Mouse (Mus musculus) heart, embryonic 11.5 days (tissue): Measurements from ENCODE around the gene Syn2. TPM values are rescaled to one million over a fixed set of nuclear protein-coding genes. Genes with fewer than 3 reads are reported as not detected.

Experiments used
- ATAC-seq: fragments of 200-750 bp; cut with Nextera tagmentation; replicated peaks from 2 replicates; pipeline ENCODE4 v1.8.0; 2017; ENCODE audit warnings: moderate library complexity; ENCODE audit not compliant: insufficient number of reproducible peaks, low FRiP score, low TSS enrichment
- H3K27ac ChIP-seq: fragments of 300-500 bp; sonication (generic); 2 replicates; pipeline ENCODE4 v1.5.1; 2014; ENCODE audit warnings: mild to moderate bottlenecking, low read depth, low read length
- H3K27me3 ChIP-seq: fragments of 300-500 bp; sonication (generic); 2 replicates; pipeline ENCODE4 v1.6.1; 2014; ENCODE audit warnings: mild to moderate bottlenecking, low read length, mixed read lengths; ENCODE audit not compliant: control insufficient read depth, insufficient read depth
- H3K36me3 ChIP-seq: fragments of 300-500 bp; sonication (generic); 2 replicates; pipeline ENCODE4 v1.6.1; 2014; ENCODE audit warnings: mild to moderate bottlenecking, low read length, moderate library complexity, mixed read lengths; ENCODE audit not compliant: control insufficient read depth, insufficient read depth
- H3K4me1 ChIP-seq: fragments of 300-500 bp; sonication (generic); 2 replicates; pipeline ENCODE4 v1.6.1; 2014; ENCODE audit warnings: low read length; ENCODE audit not compliant: control insufficient read depth, insufficient read depth
- H3K4me2 ChIP-seq: fragments of 300-500 bp; sonication (generic); 2 replicates; pipeline ENCODE4 v1.6.1; 2014; ENCODE audit warnings: mild to moderate bottlenecking, moderate library complexity
- H3K4me3 ChIP-seq: fragments of 300-500 bp; sonication (generic); 2 replicates; pipeline ENCODE4 v1.5.1; 2014; ENCODE audit warnings: low read depth, low read length
- H3K9ac ChIP-seq: fragments of 300-500 bp; sonication (generic); 2 replicates; pipeline ENCODE4 v1.6.1; 2014; ENCODE audit warnings: mild to moderate bottlenecking, low read depth, low read length, moderate library complexity
- H3K9me3 ChIP-seq: fragments of 300-500 bp; sonication (generic); replicated peaks from 2 replicates; pipeline ENCODE4 v1.6.1; 2016; ENCODE audit warnings: low read length; ENCODE audit not compliant: control insufficient read depth
- WGBS: fragments of 180-500 bp; shearing (Covaris S2); extraction: QIAGEN DNeasy Blood & Tissue Kit; methylation state at CpG from one replicate; pipeline ENCODE4 v1.1.7; 2014; ENCODE audit not compliant: insufficient replicate concordance; 5-methylcytosine and 5-hydroxymethylcytosine counted together
- polyA plus RNA-seq: library from polyadenylated mRNA; unstranded; fragments of >200 nt; fragmentation: Nextera tagmentation; extraction: Ambion mirVana; gene quantifications from 2 replicates; pipeline ENCODE4 v1.2.1, GENCODE M21; 2014

The Syn2 gene
- polyA plus RNA-seq, 1 experiment from 2014 or later: 0.99 TPM

DNA sequence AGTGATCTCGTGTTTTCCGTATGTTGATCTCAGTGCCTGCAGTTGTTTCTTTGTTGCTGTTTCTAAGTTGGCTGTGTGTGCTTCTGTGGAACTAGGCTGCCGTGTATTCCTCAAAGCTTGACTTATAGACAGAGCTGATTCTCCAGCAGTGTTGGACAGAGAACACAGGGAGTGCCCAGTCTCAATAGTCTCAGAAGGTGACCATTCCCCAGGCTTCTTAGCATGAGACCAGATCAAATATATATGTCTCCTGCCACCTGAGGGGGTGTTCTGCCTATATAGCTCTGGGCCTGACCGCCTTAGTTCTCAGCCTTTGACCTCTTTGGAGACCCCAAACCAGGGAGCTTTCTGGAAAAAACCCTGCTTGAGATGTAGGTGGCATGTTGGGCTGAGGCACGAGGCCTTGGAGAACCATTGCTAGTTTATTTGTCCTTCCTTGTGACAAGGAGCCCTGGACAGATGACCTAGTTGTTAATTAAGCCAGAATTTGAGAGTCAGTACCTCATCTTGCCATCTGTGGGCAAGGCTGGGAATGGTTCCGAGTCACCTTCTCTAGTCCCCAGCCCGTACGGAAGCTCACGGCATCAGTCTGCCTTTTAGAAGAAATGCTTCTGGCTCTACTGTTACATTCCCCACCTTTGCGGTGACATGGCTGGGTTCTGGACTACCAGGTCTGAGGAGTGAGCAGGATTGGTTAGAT lies 140.6 kb downstream of the Syn2 start:
- H3K27ac ChIP-seq: no peak overlapping the region
- 84% methylated on average over 10 of the region's 10 CpGs for WGBS
- H3K36me3 ChIP-seq: no peaks in the 10 kb centered on the region
- H3K9me3 ChIP-seq: no peaks in the 10 kb centered on the region
- H3K4me3 ChIP-seq: no peak overlapping the region
- H3K9ac ChIP-seq: no peak overlapping the region
- peaks cover 64% of the 10 kb centered on the region for H3K27me3 ChIP-seq
- peaks cover 12% of the 10 kb centered on the region for H3K4me1 ChIP-seq
- no peak for ATAC-seq
- no peak overlapping the region for H3K4me2 ChIP-seq

- no peak overlapping the region for H3K4me3 ChIP-seq
- H3K27me3 ChIP-seq: peaks cover 73% of the 10 kb centered on the region
- peaks cover 4% of the 10 kb centered on the region; the same call in 1 of the 2 replicates for H3K4me1 ChIP-seq
- H3K36me3 ChIP-seq: no peaks in the 10 kb centered on the region
- no peak overlapping the region for H3K27ac ChIP-seq
- no peaks in the 10 kb centered on the region for H3K9me3 ChIP-seq
- WGBS: 68% methylated on average over 8 of the region's 8 CpGs
- no peak overlapping the region for H3K9ac ChIP-seq
- no peak for ATAC-seq
- H3K4me2 ChIP-seq: no peak overlapping the region
These were observed 143.4 kb downstream of the Syn2 start for GRCm38 (mm10) chr6:115278086-115278485.

DNA sequence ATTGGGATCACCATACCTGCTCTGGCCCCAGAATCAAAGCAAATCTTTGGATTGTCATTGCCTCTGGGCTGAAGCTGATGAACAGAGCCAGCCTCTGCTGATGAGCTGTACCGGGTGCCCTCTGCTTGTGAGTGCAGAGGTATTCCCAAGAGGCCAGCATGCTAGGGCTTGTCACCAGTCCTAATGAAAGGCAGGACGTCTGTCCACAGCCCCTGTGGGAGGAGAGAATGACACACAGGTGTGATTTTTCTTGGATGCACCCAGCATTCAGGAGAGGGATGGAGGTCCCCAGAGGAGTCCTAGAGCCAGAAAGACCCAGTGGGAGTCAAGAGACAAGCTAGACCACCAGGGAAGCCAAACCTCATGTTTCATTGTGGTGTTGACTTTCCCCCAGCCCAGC lies 144.9 kb downstream of the Syn2 start:
- no peak for ATAC-seq
- Histone ChIP-seq H3K9me3 (no peaks in the 10 kb centered on the region), H3K27me3 (peaks cover 70% of the 10 kb centered on the region)

GRCm38 (mm10) chr6:115284153-115284552 lies 149.5 kb downstream of the Syn2 start:
- 86% methylated on average over 2 of the region's 2 CpGs for WGBS
- no peak for ATAC-seq
- no peak overlapping the region for H3K4me3 ChIP-seq
- H3K27ac ChIP-seq: no peak overlapping the region
- no peak overlapping the region for H3K9ac ChIP-seq
- no peaks in the 10 kb centered on the region for H3K36me3 ChIP-seq
- H3K9me3 ChIP-seq: no peaks in the 10 kb centered on the region
- no peak overlapping the region for H3K4me2 ChIP-seq
- peaks cover 61% of the 10 kb centered on the region for H3K27me3 ChIP-seq
- peaks cover 7% of the 10 kb centered on the region; the same call in 1 of the 2 replicates for H3K4me1 ChIP-seq

More for the DNA sequence above, 144.9 kb downstream of the Syn2 start:
- WGBS: 52% methylated on average over 2 of the region's 2 CpGs
- Histone ChIP-seq H3K36me3 (no peaks in the 10 kb centered on the region), H3K9ac (no peak overlapping the region), H3K27ac (no peak overlapping the region), H3K4me2 (no peak overlapping the region), H3K4me1 (peaks cover 4% of the 10 kb centered on the region; the same call in 1 of the 2 replicates), H3K4me3 (no peak overlapping the region)

DNA sequence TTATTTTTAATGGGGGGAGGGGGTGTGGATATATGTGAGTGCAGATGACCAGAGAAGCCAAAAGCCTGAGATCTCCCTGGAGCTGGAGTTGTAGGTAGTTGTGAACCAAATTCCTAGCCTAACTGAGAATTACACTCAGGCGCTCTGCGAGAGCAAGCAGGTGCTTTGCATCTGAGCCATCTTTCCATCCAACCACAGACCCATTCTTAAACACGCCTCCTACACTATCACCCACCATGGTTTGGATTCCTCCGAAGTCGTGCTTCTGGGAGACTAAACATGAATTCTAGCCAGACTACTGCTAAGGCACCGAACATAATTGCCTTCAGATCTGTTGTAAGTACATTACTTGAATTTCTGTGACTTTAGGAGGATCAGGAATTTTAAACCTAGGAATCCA lies 151.7 kb downstream of the Syn2 start:
- Histone ChIP-seq H3K4me3 (no peak overlapping the region), H3K4me2 (no peak overlapping the region), H3K27ac (no peak overlapping the region), H3K9me3 (no peaks in the 10 kb centered on the region), H3K36me3 (no peaks in the 10 kb centered on the region), H3K4me1 (peaks cover 7% of the 10 kb centered on the region; the same call in 1 of the 2 replicates), H3K9ac (no peak overlapping the region), H3K27me3 (peaks cover 52% of the 10 kb centered on the region)
- WGBS: 72% methylated on average over 6 of the region's 6 CpGs
- ATAC-seq: no peak

GRCm38 (mm10) chr6:115288223-115288622 lies 153.5 kb downstream of the Syn2 start:
- Histone ChIP-seq H3K4me3 (no peak overlapping the region), H3K27me3 (peaks cover 41% of the 10 kb centered on the region), H3K36me3 (no peaks in the 10 kb centered on the region), H3K4me1 (peaks cover 16% of the 10 kb centered on the region), H3K9ac (no peak overlapping the region), H3K4me2 (no peak overlapping the region), H3K9me3 (no peaks in the 10 kb centered on the region), H3K27ac (no peak overlapping the region)
- ATAC-seq: no peak
- WGBS: 86% methylated on average over 3 of the region's 3 CpGs

DNA sequence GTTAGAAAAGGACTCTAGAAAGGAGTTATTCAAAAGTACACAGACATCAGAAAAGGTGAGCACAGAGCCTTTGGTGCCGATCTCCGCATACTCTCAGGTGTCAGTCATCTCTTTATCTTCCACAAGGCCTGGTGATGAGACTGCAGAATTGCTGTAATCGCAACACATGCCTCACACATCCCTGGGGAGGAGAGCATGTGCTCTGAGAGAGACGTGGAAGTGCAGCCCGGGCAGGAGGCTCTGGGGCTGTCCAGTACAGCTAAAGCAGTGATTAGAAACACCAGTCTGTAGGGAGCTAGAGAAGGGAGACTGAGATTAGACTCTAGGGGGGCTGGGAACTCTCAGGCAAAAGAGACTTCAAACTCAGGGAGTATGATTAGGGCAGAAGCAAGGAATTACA lies 155.9 kb downstream of the Syn2 start:
- no peak for ATAC-seq
- H3K27me3 ChIP-seq: peaks cover 30% of the 10 kb centered on the region
- 34% methylated on average over 5 of the region's 5 CpGs for WGBS
- no peak overlapping the region for H3K9ac ChIP-seq
- no peak overlapping the region for H3K4me3 ChIP-seq
- H3K4me1 ChIP-seq: peaks cover 16% of the 10 kb centered on the region
- H3K36me3 ChIP-seq: no peaks in the 10 kb centered on the region
- H3K4me2 ChIP-seq: no peak overlapping the region
- H3K9me3 ChIP-seq: no peaks in the 10 kb centered on the region
- no peak overlapping the region for H3K27ac ChIP-seq

- Histone ChIP-seq H3K9me3 (no peaks in the 10 kb centered on the region), H3K4me2 (no peak overlapping the region), H3K36me3 (no peaks in the 10 kb centered on the region), H3K4me3 (no peak overlapping the region), H3K27me3 (peaks cover 26% of the 10 kb centered on the region), H3K4me1 (peaks cover 16% of the 10 kb centered on the region), H3K9ac (no peak overlapping the region), H3K27ac (no peak overlapping the region)
- no peak for ATAC-seq
- WGBS: 77% methylated on average over 2 of the region's 2 CpGs
These were observed 156.4 kb downstream of the Syn2 start for GRCm38 (mm10) chr6:115291068-115291467.

GRCm38 (mm10) chr6:115291823-115292222 lies 157.1 kb downstream of the Syn2 start:
- no peak for ATAC-seq

More at GRCm38 (mm10) chr6:115291823-115292222, 157.1 kb downstream of the Syn2 start:
- no peak overlapping the region for H3K4me3 ChIP-seq
- H3K27ac ChIP-seq: no peak overlapping the region
- peaks cover 16% of the 10 kb centered on the region for H3K4me1 ChIP-seq
- no peaks in the 10 kb centered on the region for H3K36me3 ChIP-seq
- no peak overlapping the region for H3K4me2 ChIP-seq
- H3K27me3 ChIP-seq: peaks cover 26% of the 10 kb centered on the region
- H3K9ac ChIP-seq: no peak overlapping the region
- 85% methylated on average over 6 of the region's 6 CpGs for WGBS
- no peaks in the 10 kb centered on the region for H3K9me3 ChIP-seq
